Mouse (Mus musculus) urinary bladder, postnatal 14 days (tissue): Measurements from ENCODE around the gene Aida.
A peak's percentile ranks its signal among the peaks of the same experiment; 100 is the strongest.
"Not testable (repeated sequence)": the region's sequence is repeated elsewhere in the genome, so short reads cannot be mapped to it uniquely, and the experiment has no call there.

Experiments
- DNase-seq: peaks from one replicate; pipeline ENCODE4 v3.0.0; 2021; ENCODE audit warnings: low spot score

Gene Aida

GRCm38 (mm10) chr1:183296465-183296864, at the start of gene Aida:
TSS of gene Aida (plus strand) at chr1:183296590.
- no peak for DNase-seq

GRCm38 (mm10) chr1:183248144-183248543, 48.2 kb upstream of the Aida start:
- DNase-seq = no peak

GRCm38 (mm10) chr1:183250612-183251011, 45.8 kb upstream of the Aida start:
- DNase-seq = no peak

DNA sequence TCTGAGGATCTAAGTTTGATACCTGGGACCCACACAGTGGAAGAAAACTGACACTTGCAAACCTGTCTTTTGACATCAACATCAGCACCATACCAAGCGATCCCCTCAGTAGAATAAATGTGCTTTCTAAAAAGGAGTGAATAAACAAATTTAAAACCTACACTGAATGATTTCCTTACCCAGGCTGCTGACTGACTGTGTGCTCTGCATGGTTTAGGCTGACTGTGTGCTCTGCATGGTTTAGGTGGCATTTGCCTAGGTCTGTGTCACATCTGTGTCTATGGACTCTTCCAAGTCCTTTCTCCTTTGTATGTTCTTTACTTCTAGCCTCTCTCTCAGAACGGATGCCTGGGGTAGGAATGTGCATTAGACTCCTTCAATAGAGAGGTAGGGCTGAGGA, 44.6 kb upstream of the Aida start:
- no peak for DNase-seq

GRCm38 (mm10) chr1:183252574-183252973, 43.8 kb upstream of the Aida start:
- no peak for DNase-seq

GRCm38 (mm10) chr1:183264145-183265008, 32.0 kb upstream of the Aida start:
- DNase-seq = no peak

- DNase-seq = no peak
These were observed 30.4 kb upstream of the Aida start for GRCm38 (mm10) chr1:183265921-183266467.

DNA sequence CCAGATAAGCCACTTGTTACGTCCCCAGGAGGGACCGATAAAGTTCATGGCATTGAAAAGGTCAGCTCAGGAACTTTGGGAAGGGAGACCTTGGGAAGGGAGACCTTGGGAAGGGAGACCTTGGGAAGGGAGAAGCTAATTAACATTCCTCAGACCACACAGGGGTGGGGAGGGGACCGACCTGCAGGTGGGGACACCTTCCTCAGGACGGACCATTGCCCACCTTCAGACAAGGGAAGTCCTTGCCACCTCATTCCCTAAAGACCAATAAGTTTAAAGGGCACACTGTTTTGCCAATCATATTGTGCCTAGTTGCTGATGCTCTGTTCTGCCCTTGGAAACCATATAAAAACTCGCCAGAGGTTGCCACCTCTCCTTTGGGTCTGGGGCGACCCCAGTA, 28.7 kb upstream of the Aida start:
- no peak for DNase-seq

- no peak for DNase-seq
These were observed 23.2 kb upstream of the Aida start for GRCm38 (mm10) chr1:183272867-183273818.

GRCm38 (mm10) chr1:183274385-183274784, 22.0 kb upstream of the Aida start:
- no peak for DNase-seq

DNA sequence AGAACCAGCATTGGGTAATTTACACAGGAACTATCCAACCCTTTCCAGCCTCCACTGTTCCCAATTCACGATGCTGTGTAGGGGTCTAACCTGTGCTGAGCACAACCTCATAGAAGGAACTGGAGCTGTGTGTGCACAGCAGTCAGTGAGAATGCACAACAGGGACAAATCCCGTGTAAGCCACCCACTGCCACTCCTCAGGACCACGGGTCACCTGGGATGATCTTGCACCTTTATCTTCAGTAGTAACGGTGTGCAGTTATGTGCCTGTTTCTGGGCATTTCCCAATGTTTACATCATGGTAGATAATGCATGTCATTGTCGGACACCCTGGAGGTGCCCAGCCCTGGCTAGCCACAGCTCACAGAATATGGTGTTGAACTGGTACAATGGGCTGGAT, 20.6 kb upstream of the Aida start:
- no peak for DNase-seq

DNA sequence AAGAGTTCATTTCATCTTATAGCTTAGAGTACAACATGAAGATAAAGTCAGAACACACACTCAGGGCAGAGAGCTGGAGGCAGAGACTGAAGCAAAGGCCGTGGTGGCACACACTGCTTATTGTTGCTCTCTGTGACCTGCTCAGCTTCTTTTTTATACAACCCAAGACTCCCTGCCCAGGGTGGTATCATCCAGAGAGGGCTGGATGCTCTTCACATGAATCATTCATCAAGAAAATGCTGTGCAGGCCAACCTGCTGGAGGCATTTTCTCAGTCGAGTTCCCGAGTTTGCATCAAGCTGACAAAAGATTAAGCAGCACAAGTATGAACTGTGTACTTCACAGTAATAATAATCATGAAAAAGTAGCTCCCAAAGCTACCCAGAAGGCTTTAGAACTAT, 8.0 kb upstream of the Aida start:
- no peak for DNase-seq

DNA sequence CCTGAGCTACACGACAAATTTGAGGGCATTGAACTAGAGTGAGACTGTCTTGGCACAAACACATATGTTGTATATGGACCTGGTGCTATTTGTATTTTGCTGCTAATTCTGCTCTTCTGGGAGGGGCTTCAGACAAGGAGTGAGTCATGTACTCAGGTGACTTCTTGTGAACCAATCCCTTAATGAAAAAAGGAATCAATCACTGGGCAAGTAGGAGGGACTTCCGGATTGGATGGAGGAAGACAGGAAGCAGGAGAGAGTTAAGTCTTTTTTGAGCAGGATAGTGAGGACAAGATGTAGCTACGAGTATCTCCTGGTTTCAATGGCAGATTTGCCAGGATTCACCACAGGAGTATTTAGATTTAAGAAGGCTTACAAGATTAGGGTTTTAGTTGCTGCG, 6.8 kb upstream of the Aida start:
- DNase-seq = no peak

- DNase-seq = peak; percentile 96
These were observed 540 bp downstream of the Aida start, which contains the start of gene Brox for GRCm38 (mm10) chr1:183296877-183297383. TSS of gene Brox (minus strand) at chr1:183297269.

GRCm38 (mm10) chr1:183297473-183297885, 1.1 kb downstream of the Aida start:
- peak; percentile 36 for DNase-seq

- peak; percentile 46 for DNase-seq
These were observed 1.6 kb downstream of the Aida start for GRCm38 (mm10) chr1:183297886-183298489.

- DNase-seq = peak; percentile 94
These were observed 2.8 kb downstream of the Aida start for GRCm38 (mm10) chr1:183299161-183299560.

GRCm38 (mm10) chr1:183307555-183307954, 11.2 kb downstream of the Aida start:
- DNase-seq = no peak

GRCm38 (mm10) chr1:183308476-183308875, 12.1 kb downstream of the Aida start:
- DNase-seq = no peak

DNA sequence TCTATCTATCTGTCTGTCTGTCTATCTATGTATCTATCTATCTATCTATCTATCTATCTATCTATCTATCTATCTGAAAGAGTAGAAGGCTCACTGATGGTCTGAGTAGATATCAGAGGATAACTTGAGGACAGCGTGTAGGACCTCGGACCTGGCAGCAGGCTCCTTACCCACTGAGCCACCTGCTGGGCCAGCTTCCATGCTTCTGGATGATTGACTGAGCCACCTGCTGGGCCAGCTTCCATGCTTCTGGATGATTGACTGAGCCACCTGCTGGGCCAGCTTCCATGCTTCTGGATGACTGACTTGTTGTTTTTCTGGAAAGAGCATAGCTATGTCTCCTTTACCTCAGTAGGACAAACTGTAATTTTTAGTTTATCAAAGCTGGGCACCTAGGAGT, 13.2 kb downstream of the Aida start:
- DNase-seq = not testable (repeated sequence)

DNA sequence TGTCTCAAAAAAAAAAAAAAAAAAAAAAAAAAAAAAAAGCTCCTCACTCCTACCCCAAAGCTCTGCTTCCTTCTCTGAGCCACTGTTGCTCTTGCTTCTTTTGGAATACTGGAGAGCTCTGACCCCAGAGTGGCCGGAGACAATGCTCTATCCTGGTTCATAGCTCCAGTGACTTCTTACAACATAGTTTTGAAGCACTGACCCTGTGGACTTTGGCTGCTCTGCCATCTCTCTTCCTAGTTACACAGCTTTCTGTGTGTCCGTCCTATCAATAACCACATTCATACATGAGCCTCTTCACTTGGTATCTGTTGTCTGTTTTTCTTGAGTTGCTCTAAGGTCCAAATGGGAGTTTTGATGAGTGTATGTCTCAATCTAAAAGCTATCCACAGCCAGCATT, 15.7 kb downstream of the Aida start:
- DNase-seq = no peak

- no peak for DNase-seq
These were observed 19.4 kb downstream of the Aida start for GRCm38 (mm10) chr1:183315783-183316182.
